Mouse (Mus musculus) intestine, postnatal 0 days (tissue): ENCODE measurements around the gene Ccdc191. TPM values are rescaled to one million over a fixed set of nuclear protein-coding genes. Genes with fewer than 3 reads are reported as not detected.
A peak's percentile ranks its signal among the peaks of the same experiment; 100 is the strongest.

ENCODE experiments used
- ATAC-seq: fragments of 200-750 bp; cut with Nextera tagmentation; 2 replicates; pipeline ENCODE4 v1.8.0; 2017; ENCODE audit warnings: mild to moderate bottlenecking, moderate TSS enrichment, moderate library complexity
- H3K27ac ChIP-seq: fragments of 300-500 bp; sonication (generic); 2 replicates; pipeline ENCODE4 v1.5.1; 2014; ENCODE audit warnings: mild to moderate bottlenecking, low read depth, low read length, moderate library complexity
- H3K27me3 ChIP-seq: fragments of 300-500 bp; sonication (generic); replicated peaks from 2 replicates; pipeline ENCODE4 v1.6.1; 2014; ENCODE audit warnings: low read length, mixed read lengths; ENCODE audit not compliant: control insufficient read depth, insufficient read depth
- H3K36me3 ChIP-seq: fragments of 300-500 bp; sonication (generic); 2 replicates; pipeline ENCODE4 v1.6.1; 2014; ENCODE audit warnings: mild to moderate bottlenecking, moderate library complexity; ENCODE audit not compliant: control insufficient read depth, insufficient read depth
- H3K4me1 ChIP-seq: fragments of 300-500 bp; sonication (generic); replicated peaks from 2 replicates; pipeline ENCODE4 v1.6.1; 2014; ENCODE audit warnings: antibody characterized with exemption, low read length, mixed read lengths; ENCODE audit not compliant: control insufficient read depth, insufficient read depth
- H3K4me2 ChIP-seq: fragments of 300-500 bp; sonication (generic); replicated peaks from 2 replicates; pipeline ENCODE4 v1.6.1; 2014; ENCODE audit warnings: low read depth, mild to moderate bottlenecking, moderate library complexity
- H3K4me3 ChIP-seq: fragments of 300-500 bp; sonication (generic); 2 replicates; pipeline ENCODE4 v1.5.1; 2014; ENCODE audit warnings: low read depth, low read length
- H3K9ac ChIP-seq: fragments of 300-500 bp; sonication (generic); 2 replicates; pipeline ENCODE4 v1.6.1; 2014; ENCODE audit warnings: mild to moderate bottlenecking, low read depth, low read length
- H3K9me3 ChIP-seq: fragments of 300-500 bp; sonication (generic); 2 replicates; pipeline ENCODE4 v1.6.1; 2016; ENCODE audit warnings: mixed run types; ENCODE audit not compliant: control insufficient read depth
- CTCF ChIP-seq: sonication (generic); IDR thresholded peaks from 2 replicates; pipeline ENCODE4 v1.5.1; 2016; ENCODE audit warnings: low read depth, mild to moderate bottlenecking, control low read depth, antibody characterized with exemption, moderate library complexity
- WGBS: fragments of 180-500 bp; shearing (Covaris S2); extraction: QIAGEN DNeasy Blood & Tissue Kit; methylation state at CpG from one replicate; pipeline ENCODE4 v1.1.7; 2014; 5-methylcytosine and 5-hydroxymethylcytosine counted together
- microRNA-seq: library from miRNA; unstranded; fragments of <30 nt; microRNA quantifications from one replicate; pipeline ENCODE4, GENCODE M21; 2016
- polyA plus RNA-seq: library from polyadenylated mRNA; unstranded; fragments of >200 nt; fragmentation: Nextera tagmentation; extraction: Ambion mirVana; gene quantifications from 2 replicates; pipeline ENCODE4 v1.2.1, GENCODE M21; 2015

The Ccdc191 gene
- polyA plus RNA-seq, 1 experiment from 2014 or later = 3.6 TPM

DNA sequence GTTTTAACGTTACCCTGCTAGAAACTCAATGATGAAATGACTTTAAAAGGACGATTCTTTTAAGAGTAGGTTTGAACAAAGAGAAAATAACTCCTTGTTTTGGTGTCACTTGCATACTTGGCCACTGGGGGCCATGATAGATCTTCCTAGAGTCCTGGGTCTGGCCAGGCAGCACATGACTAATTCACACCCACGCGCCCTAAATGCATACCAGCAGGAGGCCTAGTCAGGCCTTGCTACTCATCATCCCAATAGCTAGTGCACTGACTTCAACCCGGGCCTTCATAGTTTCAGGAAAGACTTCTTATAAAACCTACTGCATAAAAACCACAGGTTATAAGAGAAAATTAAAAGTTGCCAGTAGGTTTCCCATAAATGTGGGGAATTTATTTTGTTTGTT is 112.5 kb downstream of the Ccdc191 start:
- no peak overlapping the region for H3K27ac ChIP-seq
- peak; percentile 56 for TF ChIP-seq CTCF
- peaks cover 16% of the 10 kb centered on the region for H3K36me3 ChIP-seq
- no peak overlapping the region for H3K4me2 ChIP-seq
- H3K4me3 ChIP-seq = no peak overlapping the region
- 65% methylated on average over 5 of the region's 5 CpGs for WGBS
- ATAC-seq = 0 out of 2 replicates have a peak, but pooled peaks have one; percentile 47
- H3K4me1 ChIP-seq = no peaks in the 10 kb centered on the region
- H3K9me3 ChIP-seq = no peaks in the 10 kb centered on the region
- no peak overlapping the region for H3K9ac ChIP-seq
- no peaks in the 10 kb centered on the region for H3K27me3 ChIP-seq

DNA sequence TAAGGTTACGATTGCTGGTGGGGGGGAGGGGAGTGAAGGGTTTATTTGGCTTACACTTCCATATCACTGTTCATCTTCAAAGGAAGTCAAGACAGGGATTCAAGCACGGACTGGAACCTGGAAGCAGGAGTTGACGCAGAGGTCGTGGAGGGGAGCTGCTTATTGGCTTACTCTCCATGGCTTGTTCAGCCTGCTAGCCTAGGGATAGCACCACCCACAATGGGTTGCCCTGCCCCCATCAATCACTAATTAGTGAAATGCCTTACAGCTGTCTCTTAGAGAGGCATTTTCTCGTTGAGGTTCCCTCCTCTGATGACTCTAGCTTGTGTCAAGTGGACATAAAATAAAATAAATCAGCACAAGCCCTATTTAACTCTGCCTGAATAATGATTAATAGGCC is 121.4 kb downstream of the Ccdc191 start:
- WGBS = 56% methylated on average over 5 of the region's 5 CpGs
- peaks cover 22% of the 10 kb centered on the region; the same call in 1 of the 2 replicates for H3K36me3 ChIP-seq
- no peaks in the 10 kb centered on the region for H3K27me3 ChIP-seq
- no peak overlapping the region for H3K9ac ChIP-seq
- no peak for ATAC-seq
- H3K4me3 ChIP-seq = no peak overlapping the region
- no peaks in the 10 kb centered on the region for H3K4me1 ChIP-seq
- H3K4me2 ChIP-seq = no peak overlapping the region
- no peak for TF ChIP-seq CTCF
- no peaks in the 10 kb centered on the region for H3K9me3 ChIP-seq
- no peak overlapping the region for H3K27ac ChIP-seq

Small RNAs within 50 kb of the gene (microRNA-seq; reads per million reads assigned to microRNA genes)
- gene Mir3470b = not detected

Other genes with a start within 250 kb of the Ccdc191 start
- not detected in 2 replicates for gene Tigit, start 225.7 kb upstream of the Ccdc191 start, polyA plus RNA-seq
- gene Drd3, start 135.8 kb upstream of the Ccdc191 start, polyA plus RNA-seq = 0.13 TPM in 1 of 2 replicates, not detected in the other
- 5.8 and 7.0 TPM in 2 replicates for gene Qtrt2, start 37.0 kb downstream of the Ccdc191 start, polyA plus RNA-seq
- gene Zdhhc23, start 90.0 kb downstream of the Ccdc191 start, polyA plus RNA-seq = 2.0 and 2.6 TPM in 2 replicates
- gene Gramd1c, start 173.5 kb downstream of the Ccdc191 start, polyA plus RNA-seq = 7.0 and 7.6 TPM in 2 replicates
- gene Atp6v1a, start 249.9 kb downstream of the Ccdc191 start, polyA plus RNA-seq = 60.7 and 62.6 TPM in 2 replicates